Mouse (Mus musculus): ENCODE measurements at regions not wholly inside any gene's neighbourhood (a gene's known extent, or its start where the extent isn't known, plus 50 kb on each side); places are given as distances from the start of the nearest gene placed in this dataset.

- DNase-seq, result peak in 1 of 2 experiments; percentile 40
These were observed 84.5 kb downstream of the Gadd45g start for GRCm38 (mm10) chr13:51930931-51931330.

GRCm38 (mm10) chr13:51935827-51936226, 89.3 kb downstream of the Gadd45g start:
- DNase-seq, result no peak

- no peak for DNase-seq
These were observed 90.0 kb downstream of the Gadd45g start for GRCm38 (mm10) chr13:51936441-51936840.

GRCm38 (mm10) chr13:51937898-51938297, 91.4 kb downstream of the Gadd45g start:
- DNase-seq, result no peak

GRCm38 (mm10) chr13:51939262-51939661, 92.8 kb downstream of the Gadd45g start:
- no peak for DNase-seq

- no peak for DNase-seq
These were observed 93.2 kb downstream of the Gadd45g start for GRCm38 (mm10) chr13:51939715-51940114.

- DNase-seq, result peak; percentile 30 to 40
These were observed 99.7 kb downstream of the Gadd45g start for GRCm38 (mm10) chr13:51946171-51946570.

GRCm38 (mm10) chr13:51948896-51949295, 102.4 kb downstream of the Gadd45g start:
- DNase-seq, result peak; percentile 48 to 59

- no peak for DNase-seq
These were observed 105.1 kb downstream of the Gadd45g start for GRCm38 (mm10) chr13:51951506-51952038.

- no peak for DNase-seq
These were observed 106.6 kb downstream of the Gadd45g start for GRCm38 (mm10) chr13:51953084-51953483.

- DNase-seq, result no peak
These were observed 107.1 kb downstream of the Gadd45g start for GRCm38 (mm10) chr13:51953569-51953968.

- DNase-seq, result no peak
These were observed 110.6 kb downstream of the Gadd45g start for GRCm38 (mm10) chr13:51957101-51957500.

GRCm38 (mm10) chr13:51959591-51959990, 113.1 kb downstream of the Gadd45g start:
- DNase-seq, result no peak

- DNase-seq, result no peak
These were observed 113.8 kb downstream of the Gadd45g start for GRCm38 (mm10) chr13:51960262-51960661.

GRCm38 (mm10) chr13:51962191-51962611, 115.7 kb downstream of the Gadd45g start:
- no peak for DNase-seq

- no peak for DNase-seq
These were observed 116.2 kb downstream of the Gadd45g start for GRCm38 (mm10) chr13:51962676-51963075.

- DNase-seq, result no peak
These were observed 117.5 kb downstream of the Gadd45g start for GRCm38 (mm10) chr13:51963966-51964365.

GRCm38 (mm10) chr13:51964416-51964815, 117.9 kb downstream of the Gadd45g start:
- DNase-seq, result peak in 1 of 2 experiments; percentile 19

GRCm38 (mm10) chr13:51964921-51965320, 118.4 kb downstream of the Gadd45g start:
- peak in 1 of 2 experiments; percentile 30 for DNase-seq

GRCm38 (mm10) chr13:51968103-51968502, 121.6 kb downstream of the Gadd45g start:
- DNase-seq, result no peak

GRCm38 (mm10) chr13:51968796-51969195, 122.3 kb downstream of the Gadd45g start:
- no peak for DNase-seq

GRCm38 (mm10) chr13:51970051-51970450, 123.6 kb downstream of the Gadd45g start:
- no peak for DNase-seq

GRCm38 (mm10) chr13:51972656-51973310, 126.3 kb downstream of the Gadd45g start:
- DNase-seq, result no peak

GRCm38 (mm10) chr13:51973461-51973860, 127.0 kb downstream of the Gadd45g start:
- no peak for DNase-seq

GRCm38 (mm10) chr13:51974101-51974500, 127.6 kb downstream of the Gadd45g start:
- peak in 1 of 2 experiments; percentile 26 for DNase-seq
